Mouse (Mus musculus): ENCODE measurements around the gene Sv2b. TPM values are rescaled to one million over a fixed set of nuclear protein-coding genes. Genes with fewer than 3 reads are reported as not detected.

The Sv2b gene
- polyA plus RNA-seq, 1 experiment from 2014 or later = 5.7 TPM

DNA sequence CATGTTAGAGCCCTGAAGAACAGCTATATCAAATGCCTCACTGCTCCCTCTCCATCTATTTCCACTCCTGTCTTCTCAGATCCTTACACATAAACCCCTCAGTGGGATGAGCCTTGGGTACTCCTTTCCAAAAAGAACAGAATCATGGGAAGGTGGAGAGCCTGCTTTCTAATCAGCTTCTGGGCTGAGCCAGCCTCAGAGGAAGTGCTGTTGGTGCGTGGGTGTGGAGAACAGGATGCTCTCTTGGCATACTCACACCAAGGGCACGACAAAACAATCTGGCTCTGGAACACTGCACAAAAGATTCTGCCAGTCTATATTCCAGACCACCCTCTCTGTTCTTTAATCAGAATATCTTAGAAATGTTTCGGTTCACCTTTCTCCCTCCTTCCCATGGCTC, 26.1 kb downstream of the Sv2b start:
- no peak overlapping the region for H3K4me2 ChIP-seq
- no peak overlapping the region for H3K27ac ChIP-seq
- no peaks in the 10 kb centered on the region for H3K4me1 ChIP-seq
- ATAC-seq = no peak
- no peaks in the 10 kb centered on the region for H3K36me3 ChIP-seq (ENCODE audit: poor library complexity, severe bottlenecking)
- H3K27me3 ChIP-seq = no peaks in the 10 kb centered on the region
- no peak overlapping the region for H3K4me3 ChIP-seq
- H3K9me3 ChIP-seq (replicated peaks) = no peaks in the 10 kb centered on the region
- H3K9ac ChIP-seq = no peak overlapping the region
- WGBS = 79% methylated on average over 3 of the region's 3 CpGs

DNA sequence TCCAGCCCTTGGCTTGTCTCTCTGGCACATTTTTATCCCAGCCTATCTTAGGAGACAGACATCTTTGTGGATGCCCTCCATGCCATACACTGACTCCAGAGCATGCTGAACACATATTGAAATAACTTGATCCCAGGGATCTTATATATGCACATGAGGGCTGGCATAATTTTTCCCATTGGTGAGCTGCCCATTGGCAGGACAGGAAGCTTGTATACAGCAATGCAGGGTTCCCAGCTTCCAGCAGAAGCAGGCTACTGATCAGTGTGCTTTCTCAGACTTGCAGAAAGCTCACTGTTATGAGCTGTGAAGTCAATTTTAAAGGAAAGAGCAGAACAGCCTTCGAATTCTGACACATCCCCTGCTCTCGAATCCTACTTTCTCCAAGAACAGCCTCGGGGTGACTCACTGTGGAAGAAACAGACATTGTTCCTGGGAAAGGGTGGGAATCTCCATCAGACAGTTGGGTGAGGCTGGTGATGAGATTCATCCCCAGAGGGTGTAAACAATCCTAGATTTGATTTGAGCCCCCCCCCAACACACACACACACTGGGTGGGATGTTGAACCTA, 26.9 kb downstream of the Sv2b start:
- no peak for ATAC-seq
- no peaks in the 10 kb centered on the region for H3K9me3 ChIP-seq (replicated peaks)
- no peak overlapping the region for H3K27ac ChIP-seq
- H3K4me1 ChIP-seq = no peaks in the 10 kb centered on the region
- no peaks in the 10 kb centered on the region for H3K36me3 ChIP-seq (ENCODE audit: poor library complexity, severe bottlenecking)
- H3K9ac ChIP-seq = no peak overlapping the region
- H3K4me3 ChIP-seq = no peak overlapping the region
- H3K27me3 ChIP-seq = no peaks in the 10 kb centered on the region
- H3K4me2 ChIP-seq = no peak overlapping the region
- WGBS = 88% methylated on average over 3 of the region's 3 CpGs

GRCm38 (mm10) chr7:75281106-75281505, 28.0 kb downstream of the Sv2b start:
- no peak overlapping the region for H3K27ac ChIP-seq
- H3K9me3 ChIP-seq (replicated peaks) = no peaks in the 10 kb centered on the region
- H3K27me3 ChIP-seq = no peaks in the 10 kb centered on the region
- no peaks in the 10 kb centered on the region for H3K36me3 ChIP-seq (ENCODE audit: poor library complexity, severe bottlenecking)
- ATAC-seq = no peak
- H3K9ac ChIP-seq = no peak overlapping the region
- H3K4me1 ChIP-seq = no peaks in the 10 kb centered on the region
- no peak overlapping the region for H3K4me2 ChIP-seq
- WGBS = 83% methylated on average over 4 of the region's 4 CpGs
- no peak overlapping the region for H3K4me3 ChIP-seq

GRCm38 (mm10) chr7:75277847-75278246, 31.2 kb downstream of the Sv2b start:
- Histone ChIP-seq H3K9me3 (replicated peaks) (no peaks in the 10 kb centered on the region), H3K36me3 (ENCODE audit: poor library complexity, severe bottlenecking) (no peaks in the 10 kb centered on the region), H3K4me2 (no peak overlapping the region), H3K27ac (no peak overlapping the region), H3K27me3 (no peaks in the 10 kb centered on the region), H3K4me3 (no peak overlapping the region), H3K9ac (no peak overlapping the region), H3K4me1 (no peaks in the 10 kb centered on the region)
- ATAC-seq = no peak
- WGBS = 13% methylated on average over 3 of the region's 3 CpGs

- Histone ChIP-seq H3K4me1 (no peaks in the 10 kb centered on the region), H3K4me2 (no peak overlapping the region), H3K27me3 (no peaks in the 10 kb centered on the region), H3K27ac (no peak overlapping the region), H3K36me3 (ENCODE audit: poor library complexity, severe bottlenecking) (no peaks in the 10 kb centered on the region), H3K9ac (no peak overlapping the region), H3K9me3 (replicated peaks) (no peaks in the 10 kb centered on the region), H3K4me3 (no peak overlapping the region)
- no peak for ATAC-seq
Measured at GRCm38 (mm10) chr7:75276739-75277138, 32.3 kb downstream of the Sv2b start.

GRCm38 (mm10) chr7:75274518-75274917, 34.5 kb downstream of the Sv2b start:
- ATAC-seq = no peak

DNA sequence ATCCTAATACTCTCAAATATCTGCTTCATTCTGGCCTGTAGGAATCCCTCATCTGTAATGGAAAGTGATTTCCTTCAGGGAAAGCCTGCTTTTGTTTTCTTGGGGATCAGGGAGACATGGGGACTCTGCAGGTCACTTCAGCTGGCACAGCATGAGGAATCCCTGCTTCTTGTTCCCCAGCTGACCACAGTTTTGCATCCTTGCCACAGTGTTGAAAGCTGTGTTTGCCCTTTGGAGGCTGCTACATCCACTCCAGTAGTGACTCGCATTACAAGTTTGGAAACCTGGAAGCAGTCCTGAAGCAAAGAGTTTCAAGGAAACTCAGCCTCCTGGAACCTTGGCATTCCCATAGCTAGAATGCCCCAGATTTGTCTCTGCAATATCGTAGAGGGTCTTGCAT, 35.4 kb downstream of the Sv2b start:
- Histone ChIP-seq H3K4me2 (no peak overlapping the region), H3K4me1 (no peaks in the 10 kb centered on the region), H3K27ac (no peak overlapping the region), H3K9ac (no peak overlapping the region), H3K36me3 (ENCODE audit: poor library complexity, severe bottlenecking) (no peaks in the 10 kb centered on the region), H3K4me3 (no peak overlapping the region), H3K27me3 (no peaks in the 10 kb centered on the region), H3K9me3 (replicated peaks) (no peaks in the 10 kb centered on the region)
- WGBS = 55% methylated on average over 2 of the region's 2 CpGs
- no peak for ATAC-seq

More at GRCm38 (mm10) chr7:75274518-75274917, 34.5 kb downstream of the Sv2b start:
- whole genome bisulfite sequencing = 55% methylated on average over 3 of the region's 3 CpGs
- H3K9ac ChIP-seq = no peak overlapping the region
- H3K27ac ChIP-seq = no peak overlapping the region
- H3K4me3 ChIP-seq = no peak overlapping the region
- no peak overlapping the region for H3K4me2 ChIP-seq
- H3K27me3 ChIP-seq = no peaks in the 10 kb centered on the region
- no peaks in the 10 kb centered on the region for H3K36me3 ChIP-seq (ENCODE audit: poor library complexity, severe bottlenecking)
- H3K9me3 ChIP-seq (replicated peaks) = no peaks in the 10 kb centered on the region
- H3K4me1 ChIP-seq = no peaks in the 10 kb centered on the region

DNA sequence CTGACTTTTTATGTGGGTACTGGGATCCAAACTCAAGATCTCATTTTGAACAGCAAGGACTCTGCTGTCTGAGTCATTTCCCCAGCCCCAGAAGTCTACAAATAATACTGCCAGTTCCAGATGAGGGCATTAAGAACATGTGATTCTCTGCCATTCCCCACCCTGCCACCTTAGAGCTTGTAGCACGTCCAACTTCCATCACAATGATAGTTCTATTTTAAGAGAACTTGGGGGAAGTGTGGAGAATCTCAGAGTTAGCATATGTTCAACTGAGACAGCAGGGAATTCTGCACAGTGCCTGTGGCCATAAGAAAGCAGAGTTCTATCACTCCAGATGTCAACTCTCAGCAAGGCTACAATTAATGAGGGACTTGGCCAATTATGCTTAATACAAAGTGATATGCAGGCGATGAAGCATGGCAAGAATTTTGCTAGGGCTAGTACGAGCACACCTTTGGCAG, 37.1 kb downstream of the Sv2b start:
- H3K9ac ChIP-seq = no peak overlapping the region
- WGBS = 52% methylated on average over 3 of the region's 3 CpGs
- ATAC-seq = peak; percentile 53; the same call in 1 of the 2 replicates
- no peak overlapping the region for H3K27ac ChIP-seq
- no peaks in the 10 kb centered on the region for H3K36me3 ChIP-seq (ENCODE audit: poor library complexity, severe bottlenecking)
- no peak overlapping the region for H3K4me3 ChIP-seq
- H3K9me3 ChIP-seq (replicated peaks) = no peaks in the 10 kb centered on the region
- no peaks in the 10 kb centered on the region for H3K4me1 ChIP-seq
- no peak overlapping the region for H3K4me2 ChIP-seq
- H3K27me3 ChIP-seq = no peaks in the 10 kb centered on the region

- no peak overlapping the region for H3K9ac ChIP-seq
- H3K27me3 ChIP-seq = no peaks in the 10 kb centered on the region
- 86% methylated on average over 3 of the region's 3 CpGs for WGBS
- H3K4me2 ChIP-seq = no peak overlapping the region
- no peaks in the 10 kb centered on the region for H3K4me1 ChIP-seq
- ATAC-seq = no peak
- no peak overlapping the region for H3K4me3 ChIP-seq
- H3K9me3 ChIP-seq (replicated peaks) = no peaks in the 10 kb centered on the region
- H3K36me3 ChIP-seq (ENCODE audit: poor library complexity, severe bottlenecking) = no peaks in the 10 kb centered on the region
- no peak overlapping the region for H3K27ac ChIP-seq
Measured at GRCm38 (mm10) chr7:75271306-75271705, 37.8 kb downstream of the Sv2b start.

DNA sequence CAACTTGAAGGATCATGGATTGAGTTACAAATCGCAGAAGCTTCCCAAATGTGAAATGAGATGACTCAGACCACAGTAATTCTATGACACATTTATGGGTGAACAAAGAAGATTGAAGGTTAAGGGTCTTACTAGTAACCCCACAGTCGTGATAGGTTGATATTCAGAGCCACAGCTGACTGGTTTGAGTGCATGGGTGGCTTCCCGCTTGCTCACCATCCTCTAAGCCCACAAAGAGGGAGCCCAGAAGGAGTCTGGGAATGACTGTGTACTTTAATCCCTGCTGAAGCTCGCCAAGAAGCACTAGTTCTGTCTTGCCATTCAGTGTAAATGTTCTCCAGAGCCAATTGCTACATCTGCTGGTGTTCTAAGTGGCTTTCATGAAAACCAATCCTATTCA, 41.8 kb downstream of the Sv2b start:
- ATAC-seq = no peak
- H3K4me3 ChIP-seq = no peak overlapping the region

DNA sequence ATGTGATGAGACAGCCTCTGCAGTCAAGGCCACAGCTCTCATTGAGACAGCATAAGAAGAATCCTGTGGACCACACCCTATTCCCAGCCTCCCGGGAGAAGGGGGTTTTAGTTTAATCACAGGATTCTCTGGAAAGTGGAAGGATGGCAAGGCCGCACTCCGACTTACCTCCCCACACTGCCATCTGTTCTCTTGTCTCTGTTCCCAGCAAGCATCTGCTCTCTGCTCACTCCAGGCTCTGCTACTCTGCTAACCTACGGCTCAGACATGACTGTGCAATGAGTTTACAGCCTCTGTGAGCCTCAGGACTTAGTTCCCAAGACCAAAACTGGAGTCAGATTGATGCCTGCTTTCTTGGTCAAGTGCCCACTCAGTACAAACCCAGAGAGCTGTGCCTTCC, 43.8 kb downstream of the Sv2b start:
- ATAC-seq = peak; percentile 77
- Histone ChIP-seq H3K27ac (peak overlapping the region; percentile 32; the same call in 1 of the 2 replicates), H3K4me3 (no peak overlapping the region), H3K4me2 (no peak overlapping the region), H3K4me1 (peaks cover 3% of the 10 kb centered on the region; the same call in 1 of the 2 replicates), H3K9me3 (replicated peaks) (no peaks in the 10 kb centered on the region), H3K27me3 (no peaks in the 10 kb centered on the region), H3K36me3 (ENCODE audit: poor library complexity, severe bottlenecking) (no peaks in the 10 kb centered on the region), H3K9ac (no peak overlapping the region)
- 70% methylated on average over 4 of the region's 4 CpGs for WGBS

More for the DNA sequence above, 41.8 kb downstream of the Sv2b start:
- Histone ChIP-seq H3K27ac (no peak overlapping the region), H3K4me2 (no peak overlapping the region), H3K9me3 (replicated peaks) (no peaks in the 10 kb centered on the region), H3K27me3 (no peaks in the 10 kb centered on the region), H3K9ac (no peak overlapping the region), H3K36me3 (ENCODE audit: poor library complexity, severe bottlenecking) (no peaks in the 10 kb centered on the region), H3K4me1 (peaks cover 3% of the 10 kb centered on the region; the same call in 1 of the 2 replicates)
- WGBS = 64% methylated on average over 4 of the region's 4 CpGs

GRCm38 (mm10) chr7:75259945-75260344, 49.1 kb downstream of the Sv2b start:
- Histone ChIP-seq H3K9me3 (replicated peaks) (no peaks in the 10 kb centered on the region), H3K27me3 (no peaks in the 10 kb centered on the region), H3K4me3 (no peak overlapping the region), H3K27ac (no peak overlapping the region; the same call in 1 of the 2 replicates), H3K36me3 (ENCODE audit: poor library complexity, severe bottlenecking) (no peaks in the 10 kb centered on the region), H3K4me1 (peaks cover under 1% of the 10 kb centered on the region; the same call in 1 of the 2 replicates), H3K4me2 (no peak overlapping the region), H3K9ac (no peak overlapping the region)
- peak; percentile 55; the same call in 1 of the 2 replicates for ATAC-seq
- WGBS = 42% methylated on average over 3 of the region's 3 CpGs

- Histone ChIP-seq H3K4me2 (no peak overlapping the region), H3K36me3 (ENCODE audit: poor library complexity, severe bottlenecking) (no peaks in the 10 kb centered on the region), H3K4me3 (no peak overlapping the region), H3K27ac (no peak overlapping the region), H3K9me3 (replicated peaks) (no peaks in the 10 kb centered on the region), H3K4me1 (no peaks in the 10 kb centered on the region), H3K9ac (no peak overlapping the region), H3K27me3 (no peaks in the 10 kb centered on the region)
- 87% methylated on average over 8 of the region's 8 CpGs for WGBS
- ATAC-seq = no peak
Measured at GRCm38 (mm10) chr7:75253611-75254250, 55.3 kb downstream of the Sv2b start.

Data from forebrain, embryonic 13.5 days (tissue).